Mouse (Mus musculus): ENCODE results near the gene Agrp.

Gene Agrp

GRCm38 (mm10) chr8:105546384-105547350 is 90.5 kb downstream of the Agrp start:
- DNase-seq = no peak

GRCm38 (mm10) chr8:105545249-105545648 is 91.9 kb downstream of the Agrp start:
- no peak for DNase-seq

- DNase-seq = no peak
Observed at GRCm38 (mm10) chr8:105544544-105545205, 92.5 kb downstream of the Agrp start.

GRCm38 (mm10) chr8:105543703-105544102 is 93.5 kb downstream of the Agrp start:
- no peak for DNase-seq

- no peak for DNase-seq
Observed at GRCm38 (mm10) chr8:105542808-105543207, 94.4 kb downstream of the Agrp start.

GRCm38 (mm10) chr8:105542032-105542656 is 95.0 kb downstream of the Agrp start:
- no peak for DNase-seq

- DNase-seq = no peak
Observed at GRCm38 (mm10) chr8:105538940-105539339, 98.3 kb downstream of the Agrp start.

GRCm38 (mm10) chr8:105537011-105537677 is 100.0 kb downstream of the Agrp start:
- no peak for DNase-seq

- no peak for DNase-seq
Observed at GRCm38 (mm10) chr8:105536546-105536945, 100.6 kb downstream of the Agrp start.

GRCm38 (mm10) chr8:105533892-105534329 is 103.3 kb downstream of the Agrp start:
- DNase-seq = peak; percentile 91

GRCm38 (mm10) chr8:105533439-105533838 is 103.8 kb downstream of the Agrp start:
- no peak for DNase-seq

- DNase-seq = peak; percentile 85
Observed at GRCm38 (mm10) chr8:105531774-105532173, 105.4 kb downstream of the Agrp start.

- no peak for DNase-seq
Observed at GRCm38 (mm10) chr8:105529271-105529670, 107.9 kb downstream of the Agrp start.

GRCm38 (mm10) chr8:105528206-105528605 is 109.0 kb downstream of the Agrp start:
- DNase-seq = no peak

GRCm38 (mm10) chr8:105527110-105527509 is 110.1 kb downstream of the Agrp start:
- no peak for DNase-seq

GRCm38 (mm10) chr8:105522890-105523289 is 114.3 kb downstream of the Agrp start:
- DNase-seq = no peak

GRCm38 (mm10) chr8:105521995-105522769 is 115.0 kb downstream of the Agrp start:
- DNase-seq = no peak

GRCm38 (mm10) chr8:105521061-105521460 is 116.1 kb downstream of the Agrp start:
- DNase-seq = no peak

GRCm38 (mm10) chr8:105520521-105520920 is 116.7 kb downstream of the Agrp start:
- no peak for DNase-seq

- no peak for DNase-seq
Observed at GRCm38 (mm10) chr8:105519591-105519990, 117.6 kb downstream of the Agrp start.

- DNase-seq = peak; percentile 70
Observed at GRCm38 (mm10) chr8:105518436-105519313, 118.5 kb downstream of the Agrp start, which contains the start of gene Hsd11b2. Hsd11b2 (plus strand) TSS chr8:105518755.
